Mouse (Mus musculus) ES-E14 (cell line): Measurements from ENCODE around the gene Acvr1b.

Source experiments
- CHD2 ChIP-seq: IDR thresholded peaks from 2 replicates; pipeline ENCODE4 v1.6.1; 2014; ENCODE audit warnings: mild to moderate bottlenecking, low read depth, low read length, inconsistent platforms
- HCFC1 ChIP-seq: IDR thresholded peaks from 2 replicates; pipeline ENCODE4 v1.6.1; 2012; ENCODE audit warnings: low read length, inconsistent platforms, borderline replicate concordance; ENCODE audit not compliant: insufficient read depth
- ZNF384 ChIP-seq: IDR thresholded peaks from 2 replicates; pipeline ENCODE4 v1.6.1; 2012; ENCODE audit warnings: low read depth, low read length, inconsistent platforms

GRCm38 (mm10) chr15:101147115-101147909 lies 26.6 kb upstream of the Acvr1b start:
- no peak for TF ChIP-seq CHD2
- no peak for TF ChIP-seq ZNF384
- TF ChIP-seq HCFC1, result no peak
